Mouse (Mus musculus) retina, postnatal 1 day (tissue): Measurements from ENCODE around the gene Clip1.
"Not testable (repeated sequence)": the region's sequence is repeated elsewhere in the genome, so short reads cannot be mapped to it uniquely, and the experiment has no call there.

ENCODE experiments used
- DNase-seq: peaks from one replicate; pipeline ENCODE4 v3.0.0-alpha.2; 2012

Gene Clip1

GRCm38 (mm10) chr5:123684221-123685144, at the start of gene Clip1:
Clip1 (minus strand) TSS chr5:123684618.
- peak; percentile 79 for DNase-seq

GRCm38 (mm10) chr5:123730981-123731380, 46.6 kb upstream of the Clip1 start:
- DNase-seq = no peak

- DNase-seq = not testable (repeated sequence)
Measured at GRCm38 (mm10) chr5:123723816-123724215, 39.4 kb upstream of the Clip1 start.

GRCm38 (mm10) chr5:123720328-123721311, 36.2 kb upstream of the Clip1 start, which contains the start of gene Zcchc8:
Zcchc8 (minus strand) TSS chr5:123721100.
- peak; percentile 99 for DNase-seq

- no peak for DNase-seq
Measured at GRCm38 (mm10) chr5:123714622-123715021, 30.2 kb upstream of the Clip1 start.

GRCm38 (mm10) chr5:123713782-123714181, 29.4 kb upstream of the Clip1 start:
- no peak for DNase-seq

GRCm38 (mm10) chr5:123709571-123709970, 25.2 kb upstream of the Clip1 start:
- no peak for DNase-seq

GRCm38 (mm10) chr5:123708598-123708997, 24.2 kb upstream of the Clip1 start:
- no peak for DNase-seq

- no peak for DNase-seq
Measured at GRCm38 (mm10) chr5:123700625-123701024, 16.2 kb upstream of the Clip1 start.

GRCm38 (mm10) chr5:123699198-123699597, 14.8 kb upstream of the Clip1 start:
- DNase-seq = peak; percentile 86

- no peak for DNase-seq
Measured at GRCm38 (mm10) chr5:123696961-123697360, 12.5 kb upstream of the Clip1 start.

- DNase-seq = no peak
Measured at GRCm38 (mm10) chr5:123696244-123696643, 11.8 kb upstream of the Clip1 start.

- DNase-seq = no peak
Measured at GRCm38 (mm10) chr5:123694468-123694867, 10.1 kb upstream of the Clip1 start.

GRCm38 (mm10) chr5:123683377-123684220, 819 bp downstream of the Clip1 start:
- peak; percentile 68 for DNase-seq

- DNase-seq = no peak
Measured at GRCm38 (mm10) chr5:123683043-123683376, 1.4 kb downstream of the Clip1 start.

- DNase-seq = no peak
Measured at GRCm38 (mm10) chr5:123682372-123682771, 2.0 kb downstream of the Clip1 start.

- DNase-seq = no peak
Measured at GRCm38 (mm10) chr5:123679546-123680263, 4.7 kb downstream of the Clip1 start.

GRCm38 (mm10) chr5:123679106-123679505, 5.3 kb downstream of the Clip1 start:
- no peak for DNase-seq

- DNase-seq = no peak
Measured at GRCm38 (mm10) chr5:123675717-123676116, 8.7 kb downstream of the Clip1 start.

GRCm38 (mm10) chr5:123675221-123675620, 9.2 kb downstream of the Clip1 start:
- DNase-seq = no peak

- DNase-seq = no peak
Measured at GRCm38 (mm10) chr5:123671473-123671820, 13.0 kb downstream of the Clip1 start.
